Mouse (Mus musculus) hindbrain, embryonic 15.5 days (tissue): Measurements from ENCODE around the gene Ctbp2. TPM values are rescaled to one million over a fixed set of nuclear protein-coding genes. Genes with fewer than 3 reads are reported as not detected.
A peak's percentile ranks its signal among the peaks of the same experiment; 100 is the strongest.

Source experiments
- ATAC-seq: fragments of 200-750 bp; cut with Nextera tagmentation; 2 replicates; pipeline ENCODE4 v1.8.0; 2017; ENCODE audit warnings: low read depth, moderate number of reproducible peaks, moderate TSS enrichment; ENCODE audit not compliant: low FRiP score
- H3K27ac ChIP-seq: fragments of 300-500 bp; sonication (generic); replicated peaks from 2 replicates; pipeline ENCODE4 v1.5.1; 2015; ENCODE audit warnings: mild to moderate bottlenecking, inconsistent platforms
- H3K27me3 ChIP-seq: fragments of 300-500 bp; sonication (generic); 2 replicates; pipeline ENCODE4 v1.6.1; 2015; ENCODE audit warnings: control low read depth, inconsistent platforms
- H3K36me3 ChIP-seq: fragments of 300-500 bp; sonication (generic); 2 replicates; pipeline ENCODE4 v1.6.1; 2015; ENCODE audit warnings: control low read depth, inconsistent platforms
- H3K4me1 ChIP-seq: fragments of 300-500 bp; sonication (generic); replicated peaks from 2 replicates; pipeline ENCODE4 v1.6.1; 2015; ENCODE audit warnings: control low read depth, inconsistent platforms
- H3K4me2 ChIP-seq: fragments of 300-500 bp; sonication (generic); 2 replicates; pipeline ENCODE4 v1.6.1; 2015; ENCODE audit warnings: moderate library complexity, mild to moderate bottlenecking, inconsistent platforms
- H3K4me3 ChIP-seq: fragments of 300-500 bp; sonication (generic); 2 replicates; pipeline ENCODE4 v1.5.1; 2015; ENCODE audit warnings: mild to moderate bottlenecking, inconsistent platforms
- H3K9ac ChIP-seq: fragments of 300-500 bp; sonication (generic); 2 replicates; pipeline ENCODE4 v1.6.1; 2015; ENCODE audit warnings: inconsistent platforms
- H3K9me3 ChIP-seq: fragments of 300-500 bp; sonication (generic); 2 replicates; pipeline ENCODE4 v1.6.1; 2016; ENCODE audit warnings: control low read depth, inconsistent platforms
- WGBS: fragments of 180-500 bp; shearing (Covaris S2); methylation state at CpG from one replicate; pipeline ENCODE4 v1.1.7; 2015; 5-methylcytosine and 5-hydroxymethylcytosine counted together
- polyA plus RNA-seq: library from polyadenylated mRNA; unstranded; fragments of >200 nt; fragmentation: Nextera tagmentation; extraction: Ambion mirVana; gene quantifications from 2 replicates; pipeline ENCODE4 v1.2.1, GENCODE M21; 2015

Gene Ctbp2
- polyA plus RNA-seq, 1 experiment from 2014 or later: 65.0 TPM

GRCm38 (mm10) chr7:133074462-133075133 lies 49.6 kb downstream of the Ctbp2 start:
- Histone ChIP-seq H3K27me3 (no peaks in the 10 kb centered on the region), H3K27ac (peak overlapping the region; percentile 52), H3K9ac (no peak overlapping the region), H3K4me2 (no peak overlapping the region), H3K36me3 (no peaks in the 10 kb centered on the region), H3K4me3 (no peak overlapping the region), H3K9me3 (no peaks in the 10 kb centered on the region), H3K4me1 (peaks cover 63% of the 10 kb centered on the region)
- no peak for ATAC-seq
- WGBS: 21% methylated on average over 10 of the region's 10 CpGs

- Histone ChIP-seq H3K9ac (no peak overlapping the region), H3K4me2 (no peak overlapping the region), H3K4me3 (no peak overlapping the region), H3K36me3 (no peaks in the 10 kb centered on the region), H3K4me1 (peaks cover 76% of the 10 kb centered on the region), H3K27ac (no peak overlapping the region), H3K9me3 (no peaks in the 10 kb centered on the region), H3K27me3 (no peaks in the 10 kb centered on the region)
- WGBS: 27% methylated on average over 9 of the region's 9 CpGs
- no peak for ATAC-seq
Measured at GRCm38 (mm10) chr7:133073147-133073651, 51.0 kb downstream of the Ctbp2 start.

GRCm38 (mm10) chr7:133072535-133072934 lies 51.6 kb downstream of the Ctbp2 start:
- WGBS: 35% methylated on average over 4 of the region's 4 CpGs
- Histone ChIP-seq H3K27ac (no peak overlapping the region), H3K4me1 (peaks cover 83% of the 10 kb centered on the region)

GRCm38 (mm10) chr7:133067321-133067841 lies 56.8 kb downstream of the Ctbp2 start:
- peaks cover 69% of the 10 kb centered on the region for H3K4me1 ChIP-seq
- H3K9me3 ChIP-seq: no peaks in the 10 kb centered on the region
- peak overlapping the region; percentile 49; the same call in 1 of the 2 replicates for H3K27ac ChIP-seq
- 41% methylated on average over 7 of the region's 7 CpGs for WGBS
- peak; percentile 52; the same call in 1 of the 2 replicates for ATAC-seq
- no peaks in the 10 kb centered on the region for H3K36me3 ChIP-seq
- H3K9ac ChIP-seq: no peak overlapping the region
- no peak overlapping the region for H3K4me2 ChIP-seq
- no peak overlapping the region for H3K4me3 ChIP-seq
- H3K27me3 ChIP-seq: no peaks in the 10 kb centered on the region

More at GRCm38 (mm10) chr7:133072535-133072934, 51.6 kb downstream of the Ctbp2 start:
- Histone ChIP-seq H3K9ac (no peak overlapping the region), H3K27me3 (no peaks in the 10 kb centered on the region), H3K4me2 (no peak overlapping the region), H3K4me3 (no peak overlapping the region), H3K9me3 (no peaks in the 10 kb centered on the region), H3K36me3 (no peaks in the 10 kb centered on the region)
- no peak for ATAC-seq

- Histone ChIP-seq H3K27ac (peak overlapping the region; percentile 49), H3K9me3 (no peaks in the 10 kb centered on the region), H3K27me3 (no peaks in the 10 kb centered on the region), H3K4me3 (no peak overlapping the region), H3K4me1 (peaks cover 63% of the 10 kb centered on the region), H3K4me2 (no peak overlapping the region), H3K36me3 (no peaks in the 10 kb centered on the region), H3K9ac (no peak overlapping the region)
- WGBS: 24% methylated on average over 6 of the region's 6 CpGs
- ATAC-seq: peak; percentile 40; the same call in 1 of the 2 replicates
Measured at GRCm38 (mm10) chr7:133066776-133067175, 57.4 kb downstream of the Ctbp2 start.

- no peak for ATAC-seq
- WGBS: 95% methylated on average over 3 of the region's 3 CpGs
- Histone ChIP-seq H3K4me3 (no peak overlapping the region), H3K9ac (no peak overlapping the region), H3K27me3 (no peaks in the 10 kb centered on the region), H3K4me1 (peaks cover 38% of the 10 kb centered on the region), H3K27ac (no peak overlapping the region), H3K9me3 (no peaks in the 10 kb centered on the region), H3K4me2 (no peak overlapping the region), H3K36me3 (no peaks in the 10 kb centered on the region)
Measured at GRCm38 (mm10) chr7:133062055-133062454, 62.1 kb downstream of the Ctbp2 start.

- peaks cover 25% of the 10 kb centered on the region for H3K4me1 ChIP-seq
- H3K9ac ChIP-seq: no peak overlapping the region
- no peak overlapping the region for H3K4me2 ChIP-seq
- 92% methylated on average over 6 of the region's 6 CpGs for WGBS
- H3K27me3 ChIP-seq: no peaks in the 10 kb centered on the region
- no peak overlapping the region for H3K4me3 ChIP-seq
- ATAC-seq: no peak
- H3K9me3 ChIP-seq: no peaks in the 10 kb centered on the region
- no peak overlapping the region for H3K27ac ChIP-seq
- H3K36me3 ChIP-seq: no peaks in the 10 kb centered on the region
Measured at GRCm38 (mm10) chr7:133060170-133060569, 64.0 kb downstream of the Ctbp2 start.

- 50% methylated on average over 9 of the region's 9 CpGs for WGBS
- ATAC-seq: peak; percentile 60; the same call in 1 of the 2 replicates
- H3K27ac ChIP-seq: 0 out of 2 replicates have a peak overlapping the region, but pooled peaks have one; percentile 41
Measured at GRCm38 (mm10) chr7:133059517-133060104, 64.5 kb downstream of the Ctbp2 start.

GRCm38 (mm10) chr7:133059150-133059509 lies 65.0 kb downstream of the Ctbp2 start:
- 75% methylated on average over 6 of the region's 6 CpGs for WGBS

More at GRCm38 (mm10) chr7:133059517-133060104, 64.5 kb downstream of the Ctbp2 start:
- Histone ChIP-seq H3K4me1 (peaks cover 25% of the 10 kb centered on the region), H3K9me3 (no peaks in the 10 kb centered on the region), H3K4me2 (no peak overlapping the region), H3K4me3 (no peak overlapping the region), H3K9ac (no peak overlapping the region), H3K36me3 (no peaks in the 10 kb centered on the region), H3K27me3 (no peaks in the 10 kb centered on the region)

GRCm38 (mm10) chr7:133058496-133059149 lies 65.5 kb downstream of the Ctbp2 start:
- WGBS: 93% methylated on average over 12 of the region's 12 CpGs
- H3K36me3 ChIP-seq: no peaks in the 10 kb centered on the region
- H3K4me3 ChIP-seq: no peak overlapping the region
- H3K27me3 ChIP-seq: no peaks in the 10 kb centered on the region
- H3K9me3 ChIP-seq: no peaks in the 10 kb centered on the region
- H3K9ac ChIP-seq: no peak overlapping the region
- no peak overlapping the region for H3K4me2 ChIP-seq
- ATAC-seq: no peak
- peaks cover 31% of the 10 kb centered on the region for H3K4me1 ChIP-seq
- H3K27ac ChIP-seq: no peak overlapping the region

More at GRCm38 (mm10) chr7:133059150-133059509, 65.0 kb downstream of the Ctbp2 start:
- Histone ChIP-seq H3K9ac (no peak overlapping the region), H3K27me3 (no peaks in the 10 kb centered on the region), H3K4me1 (peaks cover 28% of the 10 kb centered on the region), H3K4me2 (no peak overlapping the region), H3K4me3 (no peak overlapping the region), H3K27ac (no peak overlapping the region), H3K36me3 (no peaks in the 10 kb centered on the region), H3K9me3 (no peaks in the 10 kb centered on the region)
- no peak for ATAC-seq

GRCm38 (mm10) chr7:133056924-133057323 lies 67.2 kb downstream of the Ctbp2 start:
- 90% methylated on average over 8 of the region's 8 CpGs for WGBS
- ATAC-seq: no peak
- no peak overlapping the region for H3K9ac ChIP-seq

GRCm38 (mm10) chr7:133054486-133054885 lies 69.7 kb downstream of the Ctbp2 start:
- H3K4me3 ChIP-seq: no peak overlapping the region
- H3K27ac ChIP-seq: no peak overlapping the region
- 0 out of 2 replicates have a peak, but pooled peaks cover 5% of the 10 kb centered on the region for H3K36me3 ChIP-seq
- no peak overlapping the region for H3K4me2 ChIP-seq
- H3K9ac ChIP-seq: no peak overlapping the region
- no peaks in the 10 kb centered on the region for H3K27me3 ChIP-seq
- H3K9me3 ChIP-seq: no peaks in the 10 kb centered on the region
- H3K4me1 ChIP-seq: peaks cover 24% of the 10 kb centered on the region
- no peak for ATAC-seq
- WGBS: 97% methylated on average over 5 of the region's 5 CpGs

More at GRCm38 (mm10) chr7:133056924-133057323, 67.2 kb downstream of the Ctbp2 start:
- H3K27ac ChIP-seq: no peak overlapping the region
- no peaks in the 10 kb centered on the region for H3K36me3 ChIP-seq
- H3K4me3 ChIP-seq: no peak overlapping the region
- H3K9me3 ChIP-seq: no peaks in the 10 kb centered on the region
- no peak overlapping the region for H3K4me2 ChIP-seq
- H3K27me3 ChIP-seq: no peaks in the 10 kb centered on the region
- H3K4me1 ChIP-seq: peaks cover 36% of the 10 kb centered on the region
